Mouse (Mus musculus) CH12.LX (cell line): ENCODE data around the gene Eef2kmt. TPM values are rescaled to one million over a fixed set of nuclear protein-coding genes. Genes with fewer than 3 reads are reported as not detected.

ENCODE experiments used
- DNase-seq: peaks from one replicate; pipeline ENCODE4 v3.0.0-alpha.2; 2013; ENCODE audit errors: extremely low read depth
- H3K27ac ChIP-seq: 2 replicates; pipeline ENCODE4 v1.5.1; 2012; ENCODE audit warnings: low read depth, mild to moderate bottlenecking, control low read depth, moderate library complexity; ENCODE audit not compliant: insufficient read depth
- H3K27me3 ChIP-seq: replicated peaks from 2 replicates; pipeline ENCODE3; 2012; ENCODE audit warnings: inconsistent platforms
- H3K36me3 ChIP-seq, 2 experiments: replicated peaks in 1 of 2; 2 replicates each; pipeline versions ENCODE3 to v1.6.1; 2012; ENCODE audit warnings: inconsistent platforms in 1 of 2, low read length in 1 of 2, mild to moderate bottlenecking in 1 of 2, mixed read lengths in 1 of 2, moderate library complexity in 1 of 2; ENCODE audit not compliant: control insufficient read depth in 1 of 2, insufficient read depth in 1 of 2
- H3K4me1 ChIP-seq, 2 experiments: 2 replicates each; pipeline ENCODE4 v1.6.1; 2012; ENCODE audit warnings: inconsistent platforms in 1 of 2, moderate library complexity in 1 of 2; ENCODE audit not compliant: insufficient read depth in 2 of 2, control insufficient read depth in 1 of 2
- H3K4me2 ChIP-seq: 2 replicates; pipeline ENCODE4 v1.6.1; 2012; ENCODE audit warnings: low read depth, mild to moderate bottlenecking, control low read depth; ENCODE audit not compliant: poor library complexity, insufficient read depth, severe bottlenecking
- H3K4me3 ChIP-seq, 3 experiments: fragments of 150-350 bp in 1 of 3; sonication (generic) in 1 of 3; replicated peaks in 1 of 3; 2 replicates each; pipeline versions ENCODE3 to v1.5.1; 2011 to 2012; ENCODE audit warnings: low read depth in 2 of 3, low read length in 2 of 3, mild to moderate bottlenecking in 2 of 3, moderate library complexity in 2 of 3, control low read depth in 1 of 3, improper control_type of control experiment in 1 of 3, inconsistent platforms in 1 of 3, mixed read lengths in 1 of 3; ENCODE audit not compliant: poor library complexity in 1 of 3
- H3K79me2 ChIP-seq: replicated peaks from 2 replicates; pipeline ENCODE4 v1.6.1; 2012; ENCODE audit warnings: mild to moderate bottlenecking, moderate library complexity; ENCODE audit not compliant: control insufficient read depth, poor library complexity, insufficient read depth, severe bottlenecking; ENCODE audit errors: extremely low read depth
- H3K9ac ChIP-seq: 2 replicates; pipeline ENCODE4 v1.6.1; 2012; ENCODE audit warnings: low read depth, mild to moderate bottlenecking, control low read depth, moderate library complexity; ENCODE audit not compliant: insufficient read depth
- H3K9me3 ChIP-seq: replicated peaks from 2 replicates; pipeline ENCODE3; 2012; ENCODE audit warnings: low read length, inconsistent platforms, mixed read lengths
- CHD1 ChIP-seq: IDR thresholded peaks from 2 replicates; pipeline ENCODE4 v1.6.1; 2012; ENCODE audit warnings: low read depth, low read length, improper control_type of control experiment, inconsistent platforms
- E2F4 ChIP-seq: IDR thresholded peaks from 2 replicates; pipeline ENCODE4 v1.6.1; 2011; ENCODE audit warnings: low read depth, low read length, improper control_type of control experiment; ENCODE audit not compliant: insufficient replicate concordance
- EP300 ChIP-seq: IDR thresholded peaks from 2 replicates; pipeline ENCODE4 v1.6.1; 2011; ENCODE audit warnings: low read length, improper control_type of control experiment
- HCFC1 ChIP-seq: IDR thresholded peaks from 2 replicates; pipeline ENCODE4 v1.6.1; 2012; ENCODE audit warnings: low read depth, mild to moderate bottlenecking, inconsistent platforms, low read length, improper control_type of control experiment
- IRF4 ChIP-seq: IDR thresholded peaks from 2 replicates; pipeline ENCODE4 v1.6.1; 2014; ENCODE audit warnings: low read depth, mild to moderate bottlenecking, inconsistent platforms, low read length, improper control_type of control experiment
- JUND ChIP-seq: conservative IDR thresholded peaks from 2 replicates; pipeline ENCODE4 v1.6.1; 2011; ENCODE audit warnings: low read depth, low read length, improper control_type of control experiment
- KAT2A ChIP-seq: IDR thresholded peaks from 2 replicates; pipeline ENCODE4 v1.6.1; 2012; ENCODE audit warnings: low read length, improper control_type of control experiment, inconsistent platforms; ENCODE audit not compliant: insufficient replicate concordance
- MAX ChIP-seq: IDR thresholded peaks from 2 replicates; pipeline ENCODE4 v1.6.1; 2011; ENCODE audit warnings: low read length, improper control_type of control experiment
- MAZ ChIP-seq: IDR thresholded peaks from 2 replicates; pipeline ENCODE4 v1.6.1; 2012; ENCODE audit warnings: low read depth, mild to moderate bottlenecking, inconsistent platforms, low read length, improper control_type of control experiment, moderate library complexity
- MEF2A ChIP-seq: IDR thresholded peaks from 2 replicates; pipeline ENCODE4 v1.6.1; 2014; ENCODE audit warnings: low read depth, mild to moderate bottlenecking, inconsistent platforms, low read length, improper control_type of control experiment, borderline replicate concordance
- MXI1 ChIP-seq: IDR thresholded peaks from 2 replicates; pipeline ENCODE4 v1.6.1; 2011; ENCODE audit warnings: mild to moderate bottlenecking, low read depth, low read length, improper control_type of control experiment
- NELFE ChIP-seq: IDR thresholded peaks from 2 replicates; pipeline ENCODE4 v1.6.1; 2011; ENCODE audit warnings: low read depth, low read length, improper control_type of control experiment
- NRF1 ChIP-seq: IDR thresholded peaks from 2 replicates; pipeline ENCODE4 v1.6.1; 2014; ENCODE audit warnings: low read depth, mild to moderate bottlenecking, inconsistent platforms, low read length, improper control_type of control experiment, moderate library complexity
- PAX5 ChIP-seq: IDR thresholded peaks from 2 replicates; pipeline ENCODE4 v1.6.1; 2012; ENCODE audit warnings: low read length, inconsistent platforms, mixed read lengths
- POLR2A ChIP-seq: IDR thresholded peaks from 2 replicates; pipeline ENCODE4 v1.6.1; 2011; ENCODE audit warnings: low read depth, mild to moderate bottlenecking, improper control_type of control experiment, low read length
- POLR2AphosphoS2 ChIP-seq: IDR thresholded peaks from 2 replicates; pipeline ENCODE4 v1.6.1; 2011; ENCODE audit warnings: low read depth, low read length, improper control_type of control experiment
- RAD21 ChIP-seq: IDR thresholded peaks from 2 replicates; pipeline ENCODE4 v1.6.1; 2011; ENCODE audit warnings: low read depth, mild to moderate bottlenecking, low read length, improper control_type of control experiment, moderate library complexity
- RCOR1 ChIP-seq: conservative IDR thresholded peaks from 2 replicates; pipeline ENCODE4 v1.6.1; 2012; ENCODE audit warnings: low read depth, mild to moderate bottlenecking, inconsistent platforms, low read length, improper control_type of control experiment
- SIN3A ChIP-seq: IDR thresholded peaks from 2 replicates; pipeline ENCODE4 v1.6.1; 2012; ENCODE audit warnings: low read length, improper control_type of control experiment, inconsistent platforms
- TBP ChIP-seq: conservative IDR thresholded peaks from 2 replicates; pipeline ENCODE4 v1.6.1; 2011; ENCODE audit warnings: low read depth, low read length, improper control_type of control experiment
- TCF12 ChIP-seq: IDR thresholded peaks from 2 replicates; pipeline ENCODE4 v1.6.1; 2014; ENCODE audit warnings: low read depth, mild to moderate bottlenecking, inconsistent platforms, low read length, improper control_type of control experiment
- UBTF ChIP-seq: IDR thresholded peaks from 2 replicates; pipeline ENCODE4 v1.6.1; 2012; ENCODE audit warnings: low read depth, mild to moderate bottlenecking, inconsistent platforms, low read length, improper control_type of control experiment, moderate library complexity
- USF2 ChIP-seq: conservative IDR thresholded peaks from 2 replicates; pipeline ENCODE4 v1.6.1; 2011; ENCODE audit warnings: low read depth, low read length, improper control_type of control experiment
- ZC3H11A ChIP-seq: IDR thresholded peaks from 2 replicates; pipeline ENCODE4 v1.6.1; 2012; ENCODE audit warnings: low read depth, mild to moderate bottlenecking, inconsistent platforms, low read length, improper control_type of control experiment
- ZMIZ1 ChIP-seq: IDR thresholded peaks from 2 replicates; pipeline ENCODE4 v1.6.1; 2012; ENCODE audit warnings: low read depth, mild to moderate bottlenecking, inconsistent platforms, low read length, improper control_type of control experiment
- ZNF384 ChIP-seq: IDR thresholded peaks from 2 replicates; pipeline ENCODE4 v1.6.1; 2012; ENCODE audit warnings: low read depth, low read length, improper control_type of control experiment, inconsistent platforms
- dilution Hi-C: fragments of 300-500 bp; cut with MboI; formaldehyde crosslinking; loops from 2 replicates; pipeline ENCODE4 v1.14.3; 2020; ENCODE audit warnings: low sequenced_read_pairs; ENCODE audit not compliant: extremely low pct_unique_long_range_greater_than_20kb, extremely low pct_ligation_motif_present
- in situ Hi-C: fragments of 300-500 bp; cut with MboI; formaldehyde crosslinking; loops from 3 replicates; pipeline ENCODE4 v1.14.3; 2019; ENCODE audit warnings: low sequenced_read_pairs, low pct_ligation_motif_present, low pct_unique_long_range_greater_than_20kb, mixed read lengths
- polyA plus RNA-seq: library from polyadenylated mRNA; unstranded; fragments of >175 nt; gene quantifications from 2 replicates; pipeline ENCODE4 v1.2.1, GENCODE M21; 2012; ENCODE audit warnings: low read depth; ENCODE audit not compliant: insufficient read length
- total RNA-seq, 2 experiments: library from RNA; depleted of rRNA; stranded (reverse); fragments of 300-350 nt in 1 of 2; fragments of >200 nt in 1 of 2; gene quantifications; 2 replicates each; pipeline ENCODE4 v1.2.3; 2012 to 2014

Eef2kmt gene
- total and polyA plus RNA-seq, 3 experiments = 38.5 to 41.6 (median 39.8) TPM

DNA sequence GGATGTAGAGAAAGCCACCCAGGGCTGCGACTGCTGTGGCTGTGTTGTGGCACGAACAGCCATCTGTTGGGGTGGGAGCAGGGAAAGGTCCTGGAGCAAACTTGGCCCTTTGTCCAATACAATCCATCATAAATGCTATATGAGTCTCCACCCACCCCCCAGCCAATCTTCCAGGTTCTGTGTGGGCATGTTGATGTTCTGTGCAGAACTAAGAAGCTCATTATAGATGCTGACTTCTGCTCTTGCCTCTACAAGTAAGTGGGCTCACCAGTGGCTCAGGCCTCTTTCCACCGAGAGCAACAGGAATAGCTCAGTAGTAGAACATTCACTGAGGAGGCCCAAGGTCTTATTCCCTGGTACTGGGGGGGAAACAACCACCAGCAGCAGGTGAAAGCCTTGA is 43.6 kb downstream of the Eef2kmt start:
- Histone ChIP-seq H3K79me2 (no peaks in the 10 kb centered on the region), H3K9ac (no peak overlapping the region), H3K4me1 (peaks cover 5 to 15% of the 10 kb centered on the region in 2 experiments), H3K4me2 (no peak overlapping the region), H3K27ac (no peak overlapping the region), H3K36me3 (peaks cover 0 to 6% of the 10 kb centered on the region in 2 experiments), H3K9me3 (no peaks in the 10 kb centered on the region), H3K4me3 (no peak overlapping the region), H3K27me3 (peaks cover 2% of the 10 kb centered on the region)
- no peak for DNase-seq
- in situ Hi-C loops (no loop called here), dilution Hi-C loops (no loop called here)
- TF ChIP-seq MAX (no peak), ZNF384 (no peak), HCFC1 (no peak), JUND (no peak), NELFE (no peak), TCF12 (no peak), USF2 (no peak), IRF4 (no peak), UBTF (no peak), ZC3H11A (no peak), RCOR1 (no peak), POLR2A (no peak)
- TF ChIP-seq, all 38 proteins: peak for 0

DNA sequence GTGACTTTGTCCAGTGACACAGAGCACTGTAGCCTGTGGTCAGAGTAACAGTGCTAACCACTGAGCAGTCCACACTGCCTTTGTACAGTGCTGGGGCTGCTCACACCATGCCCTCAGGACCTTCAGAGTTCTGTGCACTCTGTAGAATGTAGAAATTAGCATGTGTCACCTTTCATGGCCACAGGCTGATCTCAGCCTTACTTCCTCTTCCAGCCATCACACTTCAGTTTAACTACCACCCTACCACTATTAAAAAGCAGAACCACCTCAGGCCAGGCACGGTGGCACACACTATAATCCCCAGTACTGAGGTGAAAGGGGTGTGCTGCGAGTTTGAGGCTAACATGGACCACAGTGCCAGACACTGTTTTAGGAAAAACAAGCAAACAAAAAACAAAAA is 45.4 kb downstream of the Eef2kmt start:
- Histone ChIP-seq H3K4me3 (no peak overlapping the region), H3K79me2 (no peaks in the 10 kb centered on the region), H3K4me1 (peaks cover 5 to 26% of the 10 kb centered on the region in 2 experiments), H3K36me3 (peaks cover 0 to 19% of the 10 kb centered on the region in 2 experiments), H3K9ac (no peak overlapping the region), H3K27me3 (peaks cover 1% of the 10 kb centered on the region), H3K4me2 (no peak overlapping the region), H3K9me3 (no peaks in the 10 kb centered on the region), H3K27ac (no peak overlapping the region)
- dilution Hi-C loops = no loop called here
- peak; percentile 38 for DNase-seq
- TF ChIP-seq SIN3A (no peak), ZC3H11A (no peak), POLR2AphosphoS2 (no peak), RAD21 (no peak), KAT2A (no peak), MEF2A (no peak), TBP (no peak), MAX (no peak), PAX5 (no peak), HCFC1 (no peak), MAZ (no peak), NRF1 (no peak), ZMIZ1 (no peak), MXI1 (no peak), E2F4 (no peak), CHD1 (no peak), EP300 (no peak), RCOR1 (no peak)
- in situ Hi-C loops = no loop called here
